Mouse (Mus musculus) stomach, embryonic 14.5 days (tissue): ENCODE results near the gene Ntn3. TPM values are rescaled to one million over a fixed set of nuclear protein-coding genes. Genes with fewer than 3 reads are reported as not detected.

Experiments used
- ATAC-seq: fragments of 200-750 bp; cut with Nextera tagmentation; 2 replicates; pipeline ENCODE4 v1.8.0; 2017; ENCODE audit warnings: low read depth, moderate TSS enrichment; ENCODE audit not compliant: insufficient number of reproducible peaks, insufficient read depth, low FRiP score
- H3K27ac ChIP-seq: fragments of 300-500 bp; sonication (generic); 2 replicates; pipeline ENCODE4 v1.5.1; 2014; ENCODE audit warnings: mild to moderate bottlenecking, low read length, moderate library complexity, mixed read lengths
- H3K27me3 ChIP-seq: fragments of 300-500 bp; sonication (generic); 2 replicates; pipeline ENCODE4 v1.6.1; 2014; ENCODE audit warnings: low read length, control low read depth, mixed read lengths; ENCODE audit not compliant: control insufficient read depth, insufficient read depth
- H3K36me3 ChIP-seq: fragments of 300-500 bp; sonication (generic); 2 replicates; pipeline ENCODE4 v1.6.1; 2014; ENCODE audit warnings: mild to moderate bottlenecking, control low read depth, low read length, moderate library complexity, mixed read lengths; ENCODE audit not compliant: control insufficient read depth, insufficient read depth
- H3K4me1 ChIP-seq: fragments of 300-500 bp; sonication (generic); 2 replicates; pipeline ENCODE4 v1.6.1; 2014; ENCODE audit warnings: low read length, control low read depth, mixed read lengths; ENCODE audit not compliant: control insufficient read depth, insufficient read depth
- H3K4me2 ChIP-seq: fragments of 300-500 bp; sonication (generic); replicated peaks from 2 replicates; pipeline ENCODE4 v1.6.1; 2014; ENCODE audit warnings: low read depth, low read length, control low read depth
- H3K4me3 ChIP-seq: fragments of 300-500 bp; sonication (generic); 2 replicates; pipeline ENCODE4 v1.5.1; 2014; ENCODE audit warnings: low read depth, low read length, control low read depth
- H3K9ac ChIP-seq: fragments of 300-500 bp; sonication (generic); replicated peaks from 2 replicates; pipeline ENCODE4 v1.6.1; 2014; ENCODE audit warnings: low read depth, mild to moderate bottlenecking, control low read depth, low read length, moderate library complexity, mixed read lengths
- H3K9me3 ChIP-seq: fragments of 300-500 bp; sonication (generic); 2 replicates; pipeline ENCODE4 v1.6.1; 2016; ENCODE audit warnings: low read depth, low read length, control low read depth; ENCODE audit not compliant: control insufficient read depth
- WGBS: fragments of 180-500 bp; shearing (Covaris S2); extraction: QIAGEN DNeasy Blood & Tissue Kit; methylation state at CpG from one replicate; pipeline ENCODE4 v1.1.7; 2014; 5-methylcytosine and 5-hydroxymethylcytosine counted together
- polyA plus RNA-seq: library from polyadenylated mRNA; unstranded; fragments of >200 nt; fragmentation: Nextera tagmentation; extraction: Ambion mirVana; gene quantifications from 2 replicates; pipeline ENCODE4 v1.2.1, GENCODE M21; 2014

Ntn3 gene
- polyA plus RNA-seq, 1 experiment from 2014 or later = 10.4 TPM

DNA sequence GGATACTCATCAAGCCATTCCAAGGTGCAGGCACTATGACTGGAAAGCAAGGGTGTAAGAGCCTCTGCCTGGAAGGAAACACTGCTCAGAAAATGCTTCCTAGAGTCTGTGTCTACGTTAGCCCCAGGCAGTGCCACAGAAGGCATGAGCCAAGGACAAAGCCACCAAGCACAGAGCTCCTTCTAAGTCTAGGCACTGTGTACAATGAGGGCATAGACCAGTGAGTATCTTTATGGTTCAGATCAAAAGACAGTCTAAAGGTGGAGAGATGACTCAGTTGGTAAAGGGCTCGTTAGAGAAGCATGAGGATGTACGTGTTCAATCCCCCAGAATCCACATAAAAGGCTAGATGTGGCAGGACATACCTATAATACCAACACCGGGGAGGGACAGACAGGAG, 8.2 kb downstream of the Ntn3 start:
- peaks cover 17% of the 10 kb centered on the region for H3K4me1 ChIP-seq
- no peaks in the 10 kb centered on the region for H3K27me3 ChIP-seq
- H3K9me3 ChIP-seq = no peaks in the 10 kb centered on the region
- H3K9ac ChIP-seq = no peak overlapping the region
- no peak for ATAC-seq
- H3K4me3 ChIP-seq = no peak overlapping the region
- WGBS = 80% methylated on average over 4 of the region's 4 CpGs
- H3K4me2 ChIP-seq = no peak overlapping the region
- H3K36me3 ChIP-seq = no peaks in the 10 kb centered on the region
- no peak overlapping the region for H3K27ac ChIP-seq

DNA sequence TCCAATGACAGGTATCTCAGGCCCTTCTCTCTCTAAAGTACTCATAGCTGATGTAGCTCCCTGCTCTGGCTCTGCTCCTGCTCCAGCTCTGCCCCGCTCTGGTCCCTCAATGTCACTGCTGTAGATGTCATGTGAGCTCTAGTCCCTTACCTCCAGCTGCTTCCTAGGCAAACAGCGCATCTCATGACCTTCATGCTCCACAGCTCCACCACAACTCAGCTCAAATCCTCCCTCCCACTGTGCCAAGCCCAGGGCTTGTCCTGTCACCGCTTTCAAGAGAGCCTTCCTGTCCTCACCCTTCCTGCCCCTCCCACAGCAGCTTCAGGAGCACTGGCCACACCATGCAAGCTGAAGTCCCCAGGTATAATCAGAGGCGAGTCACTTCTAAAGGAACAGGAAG, 9.6 kb downstream of the Ntn3 start:
- no peak overlapping the region for H3K27ac ChIP-seq
- no peak overlapping the region for H3K4me2 ChIP-seq
- no peaks in the 10 kb centered on the region for H3K27me3 ChIP-seq
- ATAC-seq = no peak
- no peak overlapping the region for H3K9ac ChIP-seq
- H3K9me3 ChIP-seq = no peaks in the 10 kb centered on the region
- 57% methylated on average over 4 of the region's 4 CpGs for WGBS
- H3K4me1 ChIP-seq = peaks cover 9% of the 10 kb centered on the region
- no peaks in the 10 kb centered on the region for H3K36me3 ChIP-seq
- no peak overlapping the region for H3K4me3 ChIP-seq

DNA sequence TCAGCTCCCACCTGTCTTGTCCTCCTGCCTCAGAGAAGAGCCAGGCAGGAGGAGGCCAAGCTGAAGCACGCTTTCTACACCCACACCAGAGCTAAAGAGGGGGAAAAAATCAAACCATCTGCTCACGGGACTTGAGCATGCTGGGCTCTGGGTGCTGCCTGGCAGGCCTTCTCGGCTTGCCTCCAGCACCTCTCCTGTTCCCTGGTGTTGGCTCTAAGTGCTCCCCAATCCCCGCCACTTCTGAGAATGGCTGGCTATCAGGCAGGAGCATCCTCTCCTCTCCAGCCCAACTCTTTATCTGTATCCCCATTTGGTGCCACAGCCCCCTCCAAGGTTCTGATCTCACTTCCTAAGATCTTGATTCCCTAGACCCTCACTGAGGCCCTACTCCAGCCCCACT, 10.1 kb downstream of the Ntn3 start:
- H3K4me3 ChIP-seq = no peak overlapping the region
- 79% methylated on average over 4 of the region's 4 CpGs for WGBS
- no peaks in the 10 kb centered on the region for H3K36me3 ChIP-seq
- no peaks in the 10 kb centered on the region for H3K9me3 ChIP-seq
- no peak for ATAC-seq
- H3K27ac ChIP-seq = no peak overlapping the region
- H3K4me2 ChIP-seq = no peak overlapping the region
- H3K9ac ChIP-seq = no peak overlapping the region
- no peaks in the 10 kb centered on the region for H3K27me3 ChIP-seq
- peaks cover 6% of the 10 kb centered on the region; the same call in 1 of the 2 replicates for H3K4me1 ChIP-seq

DNA sequence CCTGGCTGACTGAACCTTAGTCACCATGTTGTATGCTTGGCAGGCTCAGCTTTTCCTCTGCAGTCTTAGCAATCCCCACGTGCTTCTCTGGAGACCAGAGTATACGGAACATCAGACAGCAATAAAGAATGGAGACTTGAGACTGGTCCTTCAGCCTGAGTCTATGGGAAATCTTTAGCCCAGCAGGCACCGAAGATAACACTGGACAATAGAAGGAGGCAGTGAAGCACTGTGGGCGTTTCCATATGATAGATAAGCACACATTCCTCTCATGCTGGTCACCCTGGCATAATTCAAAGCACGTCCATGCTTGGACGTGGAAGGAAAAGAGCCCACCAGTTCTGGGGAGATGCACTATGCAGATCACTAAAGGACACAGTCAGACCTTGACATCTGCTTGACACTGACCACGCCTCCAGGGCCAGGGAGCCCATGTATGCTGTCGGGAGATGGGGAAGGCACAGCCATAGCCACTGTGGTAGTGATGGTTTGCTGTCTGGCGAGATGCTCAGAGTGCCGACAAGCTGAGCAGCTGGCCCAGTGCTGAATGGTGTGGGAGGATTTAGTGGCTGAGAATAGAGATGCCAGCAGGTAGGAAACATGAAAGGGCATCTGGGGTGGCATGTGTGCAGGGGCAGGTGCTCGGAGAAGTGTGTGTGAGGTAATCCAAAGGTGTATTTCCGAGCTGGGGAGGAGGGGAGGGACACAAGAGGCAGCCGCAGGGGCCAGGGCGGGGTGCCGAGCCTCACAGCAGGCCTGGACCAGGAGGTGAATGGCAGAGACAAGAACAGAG, 12.1 kb downstream of the Ntn3 start:
- no peak for ATAC-seq
- H3K4me3 ChIP-seq = no peak overlapping the region
- H3K4me1 ChIP-seq = no peaks in the 10 kb centered on the region
- H3K9me3 ChIP-seq = no peaks in the 10 kb centered on the region
- no peaks in the 10 kb centered on the region for H3K27me3 ChIP-seq
- no peak overlapping the region for H3K4me2 ChIP-seq
- 56% methylated on average over 15 of the region's 15 CpGs for WGBS
- no peak overlapping the region for H3K27ac ChIP-seq
- no peaks in the 10 kb centered on the region for H3K36me3 ChIP-seq
- no peak overlapping the region for H3K9ac ChIP-seq

DNA sequence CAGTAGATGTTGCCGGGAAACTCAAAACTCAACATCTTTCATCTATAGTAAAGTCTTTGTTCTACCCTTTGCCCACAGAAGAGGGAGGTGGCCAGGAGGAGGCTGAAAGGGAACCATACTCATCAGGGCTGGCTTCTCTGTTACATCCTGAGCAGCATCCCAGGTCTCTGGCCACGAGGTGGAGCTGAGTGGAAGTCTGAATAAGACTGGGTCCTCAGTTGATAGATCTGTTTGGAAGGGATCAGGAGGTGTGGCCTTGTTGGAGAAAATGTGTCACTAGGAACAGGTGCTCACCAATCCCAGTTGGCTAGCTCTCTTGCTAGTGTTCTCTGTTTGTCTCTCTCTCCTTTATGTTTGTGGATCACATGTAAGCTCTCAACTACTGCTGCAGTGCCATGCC, 14.0 kb downstream of the Ntn3 start:
- H3K36me3 ChIP-seq = no peaks in the 10 kb centered on the region
- H3K4me3 ChIP-seq = no peak overlapping the region
- no peaks in the 10 kb centered on the region for H3K27me3 ChIP-seq
- no peaks in the 10 kb centered on the region for H3K9me3 ChIP-seq
- no peak for ATAC-seq
- H3K4me1 ChIP-seq = no peaks in the 10 kb centered on the region
- no peak overlapping the region for H3K4me2 ChIP-seq
- WGBS = 53% methylated on average over 2 of the region's 2 CpGs
- H3K9ac ChIP-seq = no peak overlapping the region
- H3K27ac ChIP-seq = no peak overlapping the region

DNA sequence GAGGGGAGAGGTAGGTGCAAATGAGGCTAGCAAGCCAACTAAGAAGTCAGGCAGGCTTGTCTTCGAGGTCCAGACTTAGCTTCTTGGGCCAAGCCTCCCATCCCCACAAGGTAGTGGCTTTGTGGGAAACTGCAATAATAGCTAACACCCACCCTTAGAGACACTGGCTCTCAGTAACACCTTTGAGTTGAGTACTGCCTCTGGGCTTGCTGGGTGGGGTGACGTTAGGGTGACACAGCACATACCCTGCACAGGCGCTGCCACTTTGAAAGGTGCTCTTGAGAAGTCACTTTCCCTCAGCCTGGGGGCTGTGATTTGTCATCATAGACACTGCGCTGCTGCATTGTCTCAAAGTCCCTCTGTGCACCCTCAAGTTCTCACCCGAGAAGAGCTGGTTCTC, 15.6 kb downstream of the Ntn3 start:
- Histone ChIP-seq H3K9me3 (no peaks in the 10 kb centered on the region), H3K27me3 (no peaks in the 10 kb centered on the region), H3K4me3 (no peak overlapping the region), H3K9ac (no peak overlapping the region), H3K4me2 (no peak overlapping the region), H3K36me3 (no peaks in the 10 kb centered on the region), H3K27ac (no peak overlapping the region), H3K4me1 (no peaks in the 10 kb centered on the region)
- no peak for ATAC-seq
- WGBS = 82% methylated on average over 5 of the region's 5 CpGs

DNA sequence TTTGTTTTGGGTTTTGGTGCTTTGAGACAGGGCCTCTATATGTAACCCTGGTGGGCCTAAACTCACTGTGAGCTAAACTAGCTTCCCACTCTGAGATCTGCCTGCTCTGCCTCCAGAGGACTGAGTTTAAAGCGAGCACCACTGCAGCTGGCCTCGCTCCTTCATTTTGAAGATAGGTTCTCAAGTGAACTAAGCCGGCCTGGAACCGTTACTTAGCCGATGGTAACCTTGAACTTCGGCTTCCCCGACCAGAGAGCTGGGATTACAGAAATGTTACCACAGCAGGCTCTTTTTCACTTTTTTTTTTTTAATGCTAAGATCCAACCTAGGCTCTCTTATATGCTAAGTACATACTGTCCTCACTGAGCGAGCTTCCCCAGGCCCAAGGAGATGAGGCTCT, 16.1 kb downstream of the Ntn3 start:
- no peak overlapping the region for H3K4me2 ChIP-seq
- H3K27ac ChIP-seq = no peak overlapping the region
- H3K36me3 ChIP-seq = no peaks in the 10 kb centered on the region
- no peak for ATAC-seq
- H3K4me3 ChIP-seq = no peak overlapping the region
- H3K9me3 ChIP-seq = no peaks in the 10 kb centered on the region
- no peaks in the 10 kb centered on the region for H3K27me3 ChIP-seq
- 83% methylated on average over 8 of the region's 8 CpGs for WGBS
- no peak overlapping the region for H3K9ac ChIP-seq
- H3K4me1 ChIP-seq = no peaks in the 10 kb centered on the region

DNA sequence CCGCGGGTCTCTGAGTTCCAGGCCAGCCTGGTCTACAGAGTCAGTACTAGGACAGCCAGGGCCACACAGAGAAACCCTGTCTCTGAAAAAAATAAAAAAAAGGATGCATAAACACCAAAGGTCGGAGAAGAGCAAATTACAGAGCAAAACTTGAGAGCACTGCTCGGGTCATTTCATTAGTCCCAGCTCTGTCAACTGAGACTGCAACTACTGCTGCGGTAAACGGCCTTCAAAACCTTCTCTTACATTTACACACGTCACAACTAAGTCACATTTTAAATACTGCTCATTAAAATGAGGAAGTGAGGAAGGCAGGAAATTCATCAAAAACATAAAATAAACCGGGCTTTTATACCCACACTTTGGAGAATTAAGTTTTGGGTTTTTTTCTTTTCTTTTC, 16.5 kb downstream of the Ntn3 start:
- Histone ChIP-seq H3K4me2 (no peak overlapping the region), H3K27ac (no peak overlapping the region), H3K36me3 (no peaks in the 10 kb centered on the region), H3K9me3 (no peaks in the 10 kb centered on the region), H3K4me1 (no peaks in the 10 kb centered on the region), H3K4me3 (no peak overlapping the region), H3K9ac (no peak overlapping the region), H3K27me3 (no peaks in the 10 kb centered on the region)
- WGBS = 75% methylated on average over 8 of the region's 8 CpGs
- ATAC-seq = no peak

DNA sequence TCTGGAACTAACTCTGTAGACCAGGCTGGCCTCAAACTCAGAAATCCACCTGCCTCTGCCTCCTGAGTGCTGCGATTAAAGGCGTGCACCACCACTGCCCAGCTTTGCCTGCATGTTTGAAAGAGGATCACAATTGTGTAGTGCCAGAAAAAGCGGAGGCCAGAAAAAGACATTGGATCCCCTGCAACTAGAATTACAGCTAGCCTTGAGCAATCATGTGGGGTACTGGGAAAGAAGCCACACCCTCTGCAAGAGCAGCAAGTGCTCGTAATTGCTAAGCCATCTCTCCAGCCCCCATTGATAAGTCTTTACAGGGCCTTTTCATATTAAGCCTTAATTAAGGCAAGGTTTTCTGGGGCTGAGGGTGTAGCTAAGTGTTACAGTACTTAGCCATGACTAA, 17.9 kb downstream of the Ntn3 start:
- no peaks in the 10 kb centered on the region for H3K4me1 ChIP-seq
- no peak overlapping the region for H3K27ac ChIP-seq
- no peaks in the 10 kb centered on the region for H3K9me3 ChIP-seq
- no peaks in the 10 kb centered on the region for H3K36me3 ChIP-seq
- H3K27me3 ChIP-seq = no peaks in the 10 kb centered on the region
- ATAC-seq = no peak
- H3K9ac ChIP-seq = no peak overlapping the region
- no peak overlapping the region for H3K4me2 ChIP-seq
- WGBS = 81% methylated on average over 4 of the region's 4 CpGs
- no peak overlapping the region for H3K4me3 ChIP-seq
